Mouse (Mus musculus): ENCODE data around the gene Scamp3.

DNA sequence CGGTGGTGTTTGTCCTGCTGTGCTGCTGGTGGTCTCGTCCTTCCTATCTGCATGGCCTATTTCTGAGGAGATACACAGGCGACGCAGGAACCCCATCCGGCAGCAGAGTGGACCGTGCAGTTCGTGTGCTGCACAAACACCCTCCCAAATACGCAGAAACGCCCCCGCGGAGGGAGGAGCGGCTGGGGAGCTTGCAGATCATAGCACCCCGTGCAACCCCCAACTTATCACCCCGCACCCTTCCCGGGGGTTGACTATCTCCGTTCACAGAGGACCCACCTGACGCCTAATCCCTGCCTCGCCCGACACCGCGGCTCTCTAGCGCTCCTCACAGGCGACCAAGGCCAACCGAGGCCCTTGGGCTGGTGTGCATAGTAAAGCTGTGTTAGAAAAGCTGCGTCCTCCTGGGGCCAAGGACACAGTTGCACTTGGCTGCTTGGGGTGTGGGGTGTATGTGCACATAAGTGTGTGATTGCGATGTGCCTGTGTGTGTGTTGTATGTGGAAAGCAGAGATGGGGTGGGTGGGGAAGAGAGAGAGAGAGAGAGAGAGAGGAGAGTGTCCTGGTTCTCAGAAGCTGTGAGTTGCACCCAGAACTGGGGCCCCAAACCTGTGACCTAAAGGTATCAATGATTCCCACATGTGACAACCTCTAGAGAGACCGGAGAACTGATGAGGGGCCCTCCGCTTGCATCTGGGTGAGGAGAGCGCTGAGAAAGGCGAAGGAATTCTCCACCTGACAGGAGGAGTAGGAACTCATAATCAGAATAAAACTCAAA lies 44.8 kb upstream of the Scamp3 start:
- TF ChIP-seq MAX (IDR thresholded peaks at IDR 0.05) (no peak), CTCF (IDR thresholded peaks at IDR 0.05; ENCODE audit: control insufficient read depth, insufficient read depth, insufficient read length) (no peak), USF1 (IDR thresholded peaks at IDR 0.05; ENCODE audit: low read depth) (no peak), MYOD1 (IDR thresholded peaks at IDR 0.05; ENCODE audit: control insufficient read depth, insufficient read length, low read depth) (no peak), MYOG (IDR thresholded peaks at IDR 0.05; ENCODE audit: control insufficient read depth, extremely low read depth, insufficient read length) (no peak), FOSL1 (IDR thresholded peaks at IDR 0.05; ENCODE audit: insufficient read depth, low read length, poor library complexity, severe bottlenecking) (no peak), CEBPB (IDR thresholded peaks at IDR 0.05; ENCODE audit: low read depth) (no peak)
